Mouse (Mus musculus) adrenal gland, postnatal 4 days (tissue): ENCODE results near the gene Fam178b. TPM values are rescaled to one million over a fixed set of nuclear protein-coding genes. Genes with fewer than 3 reads are reported as not detected.

Source experiments
- DNase-seq, 2 experiments: peaks; one replicate each; pipeline ENCODE4 v3.0.0; 2021 to 2022; ENCODE audit warnings: low spot score in 2 of 2, mixed read lengths in 2 of 2
- total RNA-seq, 2 experiments: library from RNA; stranded (reverse); gene quantifications; 2 replicates each; pipeline ENCODE4 v1.2.3; 2021

The Fam178b gene
- total RNA-seq, 2 experiments from 2014 or later = 1.0 to 1.2 TPM

DNA sequence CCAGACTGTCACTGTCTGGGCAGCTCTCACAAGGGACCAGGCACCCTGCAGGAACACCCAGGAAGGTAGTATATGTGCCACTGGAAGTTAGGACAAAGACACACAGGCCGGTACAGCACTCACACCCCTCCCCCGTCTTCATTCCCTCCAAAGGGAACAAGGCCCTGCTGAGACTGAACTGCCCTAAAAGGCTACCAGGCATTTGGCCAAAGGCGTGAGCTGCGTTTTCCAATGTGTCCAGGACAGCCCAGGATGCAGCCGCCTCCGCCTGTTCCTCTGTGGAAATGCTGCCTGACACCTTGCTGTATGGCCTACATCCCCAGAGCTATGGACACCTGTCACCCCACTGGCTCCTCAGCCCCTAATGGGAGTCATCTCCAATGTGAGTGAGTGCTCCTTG lies 93.5 kb downstream of the Fam178b start:
- no peak for DNase-seq

DNA sequence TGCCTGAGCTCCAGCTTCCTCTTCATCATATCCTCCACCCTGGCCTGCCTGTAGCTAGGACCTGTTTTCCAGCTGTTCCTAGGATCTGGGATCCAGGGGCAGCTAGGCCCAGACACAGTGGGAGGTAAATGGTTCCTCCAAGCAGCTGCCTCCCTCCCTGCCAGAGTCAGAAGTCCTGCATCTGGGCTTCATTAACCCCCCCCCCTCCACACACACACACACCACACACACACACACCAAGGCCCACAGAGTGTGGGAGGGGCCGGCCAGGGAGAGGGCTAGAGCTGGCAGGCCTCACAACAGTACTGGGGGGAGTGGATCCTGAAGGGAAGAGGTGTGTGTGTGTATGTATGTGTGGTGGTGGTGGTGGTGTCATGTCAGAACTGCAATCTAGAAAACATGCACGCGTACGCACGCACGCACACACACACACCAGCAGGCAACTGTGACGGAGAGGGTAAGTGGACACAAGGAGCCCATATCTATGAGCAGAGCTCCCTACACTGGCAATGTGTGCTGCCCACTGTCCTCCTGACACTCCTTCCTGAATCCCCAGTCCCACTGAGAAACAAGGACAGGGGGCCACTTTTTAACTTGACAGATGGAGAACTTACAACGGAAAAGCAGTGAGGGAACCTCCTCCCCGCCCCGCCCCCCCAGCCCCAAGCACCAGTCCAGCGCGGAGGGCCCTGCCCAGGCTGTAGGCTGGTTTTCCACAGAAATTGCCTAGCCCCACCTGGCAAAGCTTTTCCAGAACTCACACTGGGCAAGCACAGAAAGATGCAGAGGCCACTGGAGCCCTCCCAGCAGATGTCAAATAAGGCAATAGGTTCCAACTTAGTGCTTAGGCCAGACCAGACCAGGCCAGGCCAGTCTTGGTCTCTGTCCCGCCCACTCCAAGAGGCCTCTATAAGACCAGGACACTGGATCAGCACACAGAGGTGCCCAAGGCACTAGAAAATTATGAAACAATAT lies 94.2 kb downstream of the Fam178b start:
- no peak for DNase-seq

DNA sequence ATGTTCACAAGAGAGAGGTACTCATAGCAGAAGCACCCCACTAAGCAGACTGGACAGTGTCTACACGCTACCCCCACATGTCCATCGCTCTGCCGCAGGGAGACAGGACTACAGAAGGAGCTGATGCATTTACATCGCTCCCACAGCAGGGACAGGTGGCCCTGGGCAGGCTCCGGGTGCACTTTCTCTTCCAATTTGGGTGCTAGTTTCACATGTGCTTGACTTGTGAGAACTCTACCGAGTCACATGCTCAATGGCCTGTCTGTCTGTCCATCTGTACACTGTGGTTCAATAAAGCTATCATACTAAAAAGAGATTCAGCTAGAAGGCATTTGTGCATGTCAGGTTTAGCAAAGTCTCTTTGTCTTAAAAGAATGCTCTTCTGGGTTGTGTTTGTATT lies 95.1 kb downstream of the Fam178b start:
- no peak for DNase-seq

DNA sequence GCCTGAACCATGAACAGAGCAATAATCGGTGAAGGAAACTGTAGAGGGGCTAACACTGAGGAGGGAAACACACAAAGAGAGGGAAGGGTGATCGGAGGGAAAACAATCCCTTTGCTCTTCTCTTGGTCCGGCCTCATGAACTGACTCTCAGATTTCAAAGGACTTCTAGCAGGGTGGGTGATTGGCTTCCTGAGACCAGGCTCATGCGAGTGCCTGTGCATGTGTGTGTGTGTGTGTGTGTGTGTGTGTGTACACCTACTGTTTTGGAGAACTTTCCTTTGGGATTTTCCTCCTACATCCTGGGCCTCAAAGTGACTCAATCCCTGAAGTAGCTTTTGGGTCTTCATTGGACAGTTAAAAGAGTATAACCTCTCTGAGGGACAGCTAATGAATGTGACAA lies 96.7 kb downstream of the Fam178b start:
- DNase-seq = no peak

DNA sequence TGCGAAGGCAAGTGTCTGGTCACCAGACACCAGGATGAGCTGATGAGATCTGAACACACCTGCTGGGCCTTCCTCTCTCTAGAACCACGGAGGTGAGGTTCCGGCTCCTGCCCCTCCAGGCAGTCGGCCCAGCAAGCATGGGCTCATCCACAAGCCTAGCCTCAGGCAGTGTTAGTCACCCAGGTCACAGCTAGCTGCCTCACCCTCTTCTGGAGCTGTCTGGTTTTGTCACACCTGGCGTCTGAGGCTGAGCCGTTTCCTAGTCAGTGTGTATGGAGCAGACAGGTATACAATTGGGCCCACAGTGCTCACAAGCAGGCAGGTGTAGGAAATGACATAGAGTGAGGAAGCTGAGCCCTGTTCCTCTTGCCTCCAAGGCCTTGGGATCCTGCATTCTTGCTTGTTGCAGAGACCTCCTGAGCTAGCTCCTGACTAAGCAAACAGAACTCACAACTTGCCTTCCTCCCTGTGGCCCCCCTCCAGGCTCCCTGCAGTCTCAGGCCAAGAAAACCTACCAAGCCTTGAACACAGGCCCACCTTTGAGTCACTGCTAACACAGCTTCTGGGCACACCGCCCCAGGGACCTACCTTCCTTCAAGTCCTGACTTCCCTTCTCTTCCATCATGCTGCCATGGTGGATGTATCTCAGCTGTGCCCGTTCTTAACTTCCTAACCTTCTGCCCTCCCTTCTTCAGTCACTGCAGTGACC lies 99.4 kb downstream of the Fam178b start:
- DNase-seq = no peak

DNA sequence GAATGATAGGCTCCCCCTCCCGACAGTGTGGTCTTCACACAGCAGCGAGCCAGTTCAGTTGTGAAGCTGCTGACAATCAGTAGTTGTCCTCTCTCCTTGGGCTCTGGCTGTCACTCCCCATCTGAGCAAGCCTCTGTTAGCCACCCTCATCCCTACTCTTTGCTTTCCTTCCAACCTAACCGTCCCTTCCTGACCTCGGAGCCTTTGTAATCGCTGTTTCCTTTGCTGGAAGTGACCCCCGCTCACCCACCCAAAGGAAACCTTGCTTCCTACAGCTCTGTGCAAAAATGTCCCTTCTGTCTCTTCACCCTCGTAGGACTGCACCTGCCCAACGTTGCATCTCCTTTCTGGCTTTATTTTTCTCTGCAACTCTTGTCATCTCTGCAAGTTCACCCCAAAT lies 100.8 kb downstream of the Fam178b start:
- no peak for DNase-seq

DNA sequence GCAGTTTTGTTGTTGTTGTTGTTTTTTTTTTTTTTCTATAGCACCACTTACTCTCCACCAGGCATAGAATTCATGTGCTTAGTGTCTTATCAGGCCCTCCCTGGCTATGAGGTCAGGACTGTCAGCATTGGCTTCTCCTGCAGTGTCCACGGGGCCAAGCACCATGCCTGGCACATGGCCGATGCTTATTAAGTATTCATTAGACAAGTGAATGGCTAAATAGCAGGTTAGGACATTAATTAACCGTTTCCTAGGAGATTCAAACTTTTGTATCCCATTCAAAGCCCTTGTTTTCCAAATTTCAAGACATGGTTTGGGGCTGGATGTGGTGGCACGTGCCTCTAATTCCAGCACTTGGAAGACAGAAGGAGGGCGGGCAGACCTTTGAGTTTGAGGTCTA lies 101.7 kb downstream of the Fam178b start:
- no peak for DNase-seq

DNA sequence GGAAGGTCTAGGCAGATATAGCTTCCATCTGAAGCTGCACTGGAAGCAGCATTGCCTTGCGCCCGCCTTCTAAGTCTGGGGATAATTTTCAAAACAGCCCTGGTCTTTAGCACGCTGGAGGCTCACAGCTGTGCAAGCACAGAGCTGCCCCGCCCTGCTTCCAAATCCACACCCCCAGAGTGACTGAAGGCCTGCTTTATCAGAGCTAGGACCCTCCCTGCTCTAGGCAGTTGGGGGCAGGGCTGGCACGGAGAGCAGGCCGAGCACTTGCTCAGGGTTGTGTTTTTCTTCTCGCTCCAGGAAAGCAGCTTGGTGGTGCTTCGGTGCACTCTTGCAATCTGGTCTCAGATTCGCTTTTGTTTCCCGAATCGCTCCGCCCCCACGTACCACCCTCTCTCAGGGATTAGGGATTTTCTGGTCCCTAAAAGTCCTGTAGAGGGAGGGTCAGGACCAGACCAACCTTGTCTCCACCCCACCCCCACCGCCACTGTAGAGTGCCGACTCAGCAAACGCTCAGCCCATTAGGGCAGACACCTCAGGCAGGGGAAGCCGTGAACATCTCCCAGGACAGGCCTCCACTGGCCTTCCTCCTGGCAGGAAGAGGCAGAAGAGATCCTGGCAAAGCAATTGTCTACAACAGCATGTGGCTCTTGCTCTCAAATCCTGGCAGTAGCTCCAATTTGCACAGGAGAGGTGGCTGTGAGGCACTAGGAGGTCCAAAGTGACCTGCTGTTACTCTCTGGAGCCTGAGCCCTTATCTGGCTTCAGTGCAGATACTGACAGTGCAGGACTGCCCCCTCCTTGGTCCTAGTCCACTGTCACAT lies 102.4 kb downstream of the Fam178b start:
- no peak for DNase-seq

DNA sequence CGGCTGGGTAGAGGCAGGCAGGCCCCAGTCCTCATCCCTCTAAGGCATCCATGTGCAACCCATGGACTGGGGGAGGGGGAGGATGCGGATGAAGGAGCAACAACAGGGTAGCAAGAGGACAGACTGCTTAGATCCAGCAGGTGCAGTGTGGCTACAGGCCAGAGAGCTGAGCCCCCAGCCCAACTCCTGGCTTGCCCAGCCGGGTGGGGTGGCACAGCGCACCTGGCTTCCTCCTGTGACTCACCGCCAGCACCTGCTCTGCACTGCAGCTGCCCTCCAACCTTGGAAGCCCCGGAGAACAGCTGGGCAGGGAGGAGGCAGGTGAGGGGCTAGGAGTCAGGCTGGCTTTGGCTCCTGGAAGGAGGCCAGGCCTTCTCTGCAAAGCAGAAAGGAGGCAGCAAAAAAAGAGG lies 103.0 kb downstream of the Fam178b start:
- no peak for DNase-seq

DNA sequence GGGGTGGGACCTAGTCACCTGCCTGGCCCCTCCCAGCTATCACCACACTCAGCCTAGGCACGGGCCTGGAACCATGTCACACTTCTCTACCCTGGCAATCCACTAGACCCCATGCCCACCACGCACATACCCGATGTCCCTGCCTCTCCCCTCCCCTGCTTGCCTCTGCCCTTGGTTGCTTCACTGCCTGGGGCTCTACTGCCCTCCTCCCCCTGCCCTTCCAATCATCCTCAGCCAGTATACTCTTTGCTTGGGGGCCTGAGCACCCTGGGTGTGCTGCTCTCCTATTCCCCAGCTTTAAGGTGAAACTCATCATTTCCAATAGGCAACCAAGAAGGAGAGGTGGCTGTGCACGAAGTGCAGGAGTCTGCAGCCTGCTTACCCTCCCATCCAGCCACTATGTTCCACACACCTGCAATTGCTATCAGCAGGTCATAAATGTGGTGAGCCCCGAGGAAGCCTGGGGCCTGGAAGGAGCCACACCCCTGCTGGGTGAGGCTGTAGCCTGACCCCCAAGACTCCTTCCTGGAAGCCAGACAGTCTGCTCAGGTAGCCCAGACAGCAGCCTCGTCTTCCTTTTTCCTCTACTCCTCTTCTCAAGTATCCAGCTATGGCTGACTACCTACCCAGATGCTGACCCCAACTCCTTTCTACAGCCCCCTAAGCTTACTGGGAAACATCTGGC lies 105.8 kb downstream of the Fam178b start:
- no peak for DNase-seq

DNA sequence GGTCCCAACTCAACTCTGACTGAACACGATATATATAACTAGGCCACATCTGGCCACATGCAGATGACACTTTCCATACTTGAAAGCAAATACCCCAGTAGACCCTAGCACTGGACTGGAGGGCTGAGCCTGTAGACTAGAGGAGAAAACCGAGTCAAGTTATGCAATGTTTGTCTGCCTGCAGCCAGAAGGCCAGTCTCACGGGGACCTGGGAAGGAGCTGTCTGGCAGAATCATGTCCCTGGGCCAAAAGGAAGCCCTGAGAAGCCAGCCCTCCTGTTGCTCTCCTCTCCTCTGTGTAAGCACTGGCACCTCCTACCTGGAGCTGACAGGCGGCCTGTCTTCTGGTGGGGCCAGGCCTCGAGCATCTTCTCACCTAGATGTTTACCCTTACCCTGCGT lies 107.6 kb downstream of the Fam178b start:
- no peak for DNase-seq

DNA sequence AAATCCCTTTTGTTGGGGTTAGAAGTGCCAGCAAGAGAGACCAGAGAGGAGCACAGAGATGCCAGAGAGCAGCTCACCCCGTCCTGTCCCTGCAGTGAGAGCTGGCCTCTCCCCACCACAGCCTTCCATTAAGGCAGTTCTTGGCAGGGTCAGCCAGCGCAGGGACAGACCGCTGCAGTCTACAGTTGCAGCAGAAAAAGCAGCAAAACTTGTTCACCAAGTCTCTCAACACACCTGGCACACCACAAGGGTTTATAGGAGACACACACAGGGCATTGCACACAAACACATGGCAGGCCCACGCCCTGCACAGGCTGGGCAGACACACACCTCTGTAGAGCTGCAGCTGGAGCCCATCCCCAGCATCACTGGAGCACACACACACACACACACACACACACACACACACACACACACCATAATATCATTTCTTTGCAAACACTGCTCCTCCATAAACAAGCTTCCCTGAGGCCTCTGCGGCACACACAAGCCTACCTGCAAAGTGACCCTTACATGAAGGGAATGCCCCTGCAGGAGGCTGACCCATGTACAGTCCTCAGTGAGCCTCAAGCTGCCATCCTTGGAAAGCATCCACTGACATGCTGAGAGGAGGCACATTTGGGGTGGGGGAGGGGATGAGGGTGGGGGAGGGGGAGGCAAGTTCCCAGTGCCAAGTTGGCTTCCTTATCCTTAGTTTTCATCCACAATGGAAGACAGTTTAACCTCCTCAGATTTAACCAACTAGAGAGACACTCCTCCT lies 108.6 kb downstream of the Fam178b start:
- no peak for DNase-seq

DNA sequence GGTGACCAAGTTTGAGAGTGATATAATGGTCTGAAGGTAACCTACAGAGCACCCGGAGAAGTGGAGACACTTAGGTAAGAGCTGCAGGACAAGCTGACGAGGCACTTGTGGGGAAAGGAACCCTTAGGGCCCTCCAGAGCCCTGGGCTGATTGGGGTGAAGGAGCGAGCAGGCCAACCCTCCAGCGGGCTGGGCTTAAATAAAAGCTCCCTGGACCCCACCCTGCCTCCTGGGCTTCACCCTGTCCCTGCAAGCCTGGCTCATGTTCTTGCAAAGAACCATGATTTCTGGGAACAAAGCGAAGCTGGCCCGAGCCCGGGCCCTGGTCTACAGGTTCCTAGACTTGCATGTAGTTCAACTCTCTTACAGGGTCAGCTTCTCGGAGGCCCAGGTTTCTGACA lies 109.5 kb downstream of the Fam178b start:
- DNase-seq = no peak

DNA sequence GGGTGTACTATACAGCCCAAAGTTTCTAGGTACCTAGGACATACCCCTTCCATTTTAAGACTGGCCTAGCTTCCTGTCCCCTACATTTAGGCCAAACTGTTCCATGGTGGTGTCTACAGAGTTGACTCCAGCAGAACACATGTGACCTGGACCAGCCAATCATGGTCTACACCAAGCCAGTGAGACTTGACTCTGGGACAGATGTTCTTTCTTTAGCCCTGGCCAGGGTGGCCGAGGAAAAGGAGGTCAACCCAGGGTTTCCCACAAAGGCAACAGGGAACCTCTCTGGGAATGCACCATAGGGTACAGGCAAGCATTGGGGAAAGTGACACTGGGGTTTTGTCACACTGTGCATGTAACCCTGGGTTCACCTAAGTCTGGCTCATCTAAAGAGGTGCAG lies 110.3 kb downstream of the Fam178b start:
- no peak for DNase-seq

DNA sequence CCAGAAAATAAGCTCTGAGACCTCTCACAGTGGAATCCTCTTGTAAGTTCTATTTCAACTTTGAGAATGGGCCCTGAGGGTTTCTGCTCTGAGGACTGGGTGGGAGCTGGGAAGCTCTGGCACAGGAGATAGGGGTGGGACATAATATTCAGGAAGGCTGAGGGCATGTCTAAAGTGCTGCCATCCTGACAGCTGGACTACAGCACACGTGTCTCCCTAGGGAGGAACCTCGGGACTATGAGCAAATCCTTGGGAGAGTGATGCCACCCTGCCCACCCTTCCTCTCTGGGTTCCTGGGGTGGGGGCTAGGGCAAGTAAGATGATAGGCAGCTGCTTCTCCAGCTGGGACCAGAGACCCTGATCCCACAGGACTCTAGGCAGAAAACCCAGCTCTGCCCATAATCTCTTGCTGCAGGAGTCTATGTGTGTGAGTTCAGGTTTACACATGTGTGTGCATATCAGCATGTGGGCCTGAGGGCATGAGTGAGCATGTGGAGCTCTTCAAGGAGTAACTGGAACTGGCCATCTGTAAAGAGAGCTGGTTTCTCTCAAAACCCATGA lies 110.8 kb downstream of the Fam178b start:
- DNase-seq = no peak

DNA sequence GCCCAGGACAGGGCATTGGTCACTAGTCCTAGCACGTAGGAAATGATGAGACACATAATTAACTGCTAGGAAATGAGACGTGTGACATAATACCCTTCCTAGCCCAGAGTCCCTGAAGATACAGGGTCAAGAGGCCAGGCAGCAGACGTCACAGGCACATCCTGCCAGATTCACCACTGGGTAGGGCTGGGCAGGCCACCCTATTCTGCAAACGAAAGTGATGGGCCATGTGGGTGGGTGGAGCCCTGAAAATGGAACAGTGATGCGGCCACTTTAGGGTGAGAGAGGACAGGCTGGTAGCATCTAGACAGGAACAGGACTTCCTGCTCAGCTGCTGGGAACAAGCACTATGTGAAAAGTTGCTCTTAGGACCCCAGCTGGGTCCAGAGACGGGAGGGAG lies 111.4 kb downstream of the Fam178b start:
- peak in 1 of 2 experiments; percentile 46 for DNase-seq

DNA sequence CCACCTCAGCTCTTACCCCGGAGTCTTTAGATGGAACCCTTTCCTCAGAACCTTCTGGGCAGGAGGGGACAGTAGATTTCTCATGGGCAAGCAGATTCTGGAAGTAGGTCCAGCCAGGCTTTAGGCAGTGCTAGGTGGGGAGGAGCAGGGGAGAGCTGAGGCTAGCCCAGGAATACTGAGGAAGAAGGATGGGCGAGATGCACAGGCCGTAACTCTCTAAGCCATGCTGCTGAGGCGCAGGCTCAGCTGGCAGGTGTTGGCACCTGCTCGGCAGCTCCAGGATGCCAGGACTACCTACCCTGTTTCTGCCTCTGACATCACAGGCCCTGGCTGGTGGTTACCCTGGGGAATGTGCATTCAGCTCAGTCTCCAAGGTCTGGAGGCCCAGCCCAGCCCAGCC lies 112.7 kb downstream of the Fam178b start:
- no peak for DNase-seq

DNA sequence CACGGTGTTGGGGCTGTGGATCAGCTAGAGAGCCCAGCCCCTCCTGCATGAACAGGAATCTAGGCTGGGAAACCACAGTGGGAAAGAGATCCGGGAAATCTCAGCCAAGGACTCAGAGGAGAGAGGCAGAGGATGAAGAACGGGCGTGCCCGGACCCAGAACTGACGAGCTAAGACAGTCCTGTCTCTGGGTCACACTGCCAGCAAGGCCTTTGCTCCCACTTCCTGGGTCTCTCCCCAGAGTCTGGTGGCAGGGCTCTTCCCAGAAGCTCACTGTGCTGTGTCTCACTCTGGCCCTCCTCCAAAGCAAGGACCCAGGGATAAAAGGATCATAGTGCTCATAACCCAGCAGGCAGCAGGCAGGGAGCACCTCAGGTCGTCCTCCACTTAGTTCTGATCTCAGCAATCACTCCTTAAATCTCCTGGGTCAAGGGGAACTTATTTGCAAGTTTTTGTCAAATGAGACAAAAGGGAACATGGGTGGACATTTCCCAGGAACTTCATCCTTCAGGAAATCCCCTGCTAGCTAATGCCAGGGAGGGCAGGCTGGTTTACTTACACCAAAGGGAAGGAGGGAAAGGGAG lies 113.2 kb downstream of the Fam178b start:
- no peak for DNase-seq

DNA sequence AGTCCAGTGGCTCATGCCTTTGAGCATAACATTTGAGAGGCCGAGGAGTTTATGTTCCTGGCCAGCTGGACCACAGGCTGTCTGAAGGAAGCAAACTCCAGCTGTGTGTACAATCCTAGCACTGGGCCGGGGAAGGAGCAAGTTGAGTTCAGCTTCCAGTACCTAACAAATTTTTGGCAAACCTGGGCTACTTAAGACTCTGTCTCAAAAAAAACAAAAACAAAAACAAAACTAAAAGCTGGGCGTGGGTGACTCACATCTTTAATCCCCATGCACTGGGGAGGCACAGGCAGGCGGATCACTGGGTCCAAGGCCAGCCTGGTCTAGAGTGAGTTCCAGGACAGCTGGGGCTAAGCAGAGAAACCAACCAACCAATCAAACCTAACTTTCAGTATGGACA lies 114.2 kb downstream of the Fam178b start:
- DNase-seq = no peak
